Mouse (Mus musculus): Measurements from ENCODE around the gene Adad1. TPM values are rescaled to one million over a fixed set of nuclear protein-coding genes. Genes with fewer than 3 reads are reported as not detected.

The Adad1 gene
- polyA plus RNA-seq, 1 experiment from 2014 or later = 0.64 TPM

DNA sequence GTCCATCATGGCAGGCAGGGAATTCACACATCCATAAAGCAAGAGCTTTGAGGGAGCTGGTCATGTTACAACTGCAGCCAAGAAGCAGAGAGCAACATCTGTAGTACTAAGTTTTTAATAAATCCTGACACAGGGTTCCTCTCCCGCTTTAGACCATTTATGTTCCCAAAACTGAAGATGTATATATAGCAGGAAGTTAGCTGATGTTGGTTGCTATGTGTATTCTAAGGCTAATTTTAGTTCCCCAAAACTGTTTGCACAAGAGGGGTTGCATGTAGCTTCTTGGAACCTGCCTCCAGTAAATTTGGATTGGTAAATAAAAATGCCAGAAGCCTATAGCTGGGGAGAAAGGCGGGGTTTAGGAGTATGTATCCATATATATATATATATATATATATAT is 78.5 kb downstream of the Adad1 start:
- no peaks in the 10 kb centered on the region for H3K27me3 ChIP-seq (ENCODE audit: insufficient read depth, poor library complexity, severe bottlenecking)
- H3K27ac ChIP-seq = no peak overlapping the region
- peaks cover 6% of the 10 kb centered on the region; the same call in 1 of the 2 replicates for H3K4me1 ChIP-seq
- no peak overlapping the region for H3K4me3 ChIP-seq
- WGBS = 75% methylated on average over 2 of the region's 2 CpGs
- DNase-seq (ENCODE audit: low spot score) = no peak
- H3K9me3 ChIP-seq = no peaks in the 10 kb centered on the region
- no peaks in the 10 kb centered on the region for H3K36me3 ChIP-seq

DNA sequence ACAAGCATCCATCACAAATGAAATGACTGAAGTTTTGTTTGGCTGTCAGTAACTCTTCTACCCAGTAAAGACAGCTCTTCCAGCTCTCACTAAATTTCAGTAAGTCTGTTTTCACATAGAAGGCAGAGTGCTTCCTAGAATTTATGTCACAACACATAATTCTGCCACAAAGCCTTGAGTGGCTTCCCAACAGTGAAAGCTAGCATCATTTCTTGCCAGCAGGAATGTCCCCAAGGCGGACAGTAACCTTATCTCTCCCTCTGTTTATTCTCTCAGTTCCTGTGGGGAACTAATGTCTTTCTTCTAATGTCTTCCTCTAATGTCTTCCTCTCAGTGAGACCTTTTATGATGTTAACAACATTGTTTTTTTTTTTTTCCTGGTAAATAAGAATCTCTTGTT is 81.7 kb downstream of the Adad1 start:
- Histone ChIP-seq H3K4me1 (peaks cover 7% of the 10 kb centered on the region; the same call in 1 of the 2 replicates), H3K27me3 (ENCODE audit: insufficient read depth, poor library complexity, severe bottlenecking) (no peaks in the 10 kb centered on the region), H3K4me3 (no peak overlapping the region), H3K27ac (no peak overlapping the region), H3K9me3 (no peaks in the 10 kb centered on the region), H3K36me3 (no peaks in the 10 kb centered on the region)
- DNase-seq (ENCODE audit: low spot score) = no peak
- WGBS = 41% methylated on average over 1 of the region's 1 CpGs

DNA sequence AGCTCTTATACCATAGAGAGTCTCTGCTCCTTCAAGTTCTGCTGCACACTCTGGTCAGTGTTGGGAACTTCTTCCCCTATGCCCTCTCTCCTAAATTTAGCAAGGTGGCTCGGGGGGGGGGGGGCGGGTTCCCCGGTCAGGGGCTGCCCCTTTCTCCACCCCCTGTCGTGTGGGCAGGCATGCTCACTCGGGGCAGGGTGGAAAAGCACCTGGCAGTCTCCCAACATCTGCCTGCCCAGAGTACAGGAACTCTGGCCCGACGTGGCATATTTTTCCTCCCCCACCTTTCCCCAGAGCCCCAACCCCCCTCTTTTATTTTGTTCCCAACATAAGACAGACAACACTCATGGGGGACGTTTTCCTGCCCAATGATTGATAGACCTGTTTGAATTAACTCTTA is 83.1 kb downstream of the Adad1 start:
- no peaks in the 10 kb centered on the region for H3K27me3 ChIP-seq (ENCODE audit: insufficient read depth, poor library complexity, severe bottlenecking)
- no peaks in the 10 kb centered on the region for H3K36me3 ChIP-seq
- H3K27ac ChIP-seq = 0 out of 2 replicates have a peak overlapping the region, but pooled peaks have one; percentile 36
- H3K4me1 ChIP-seq = peaks cover 9% of the 10 kb centered on the region; the same call in 1 of the 2 replicates
- H3K9me3 ChIP-seq = no peaks in the 10 kb centered on the region
- no peak for DNase-seq (ENCODE audit: low spot score)
- H3K4me3 ChIP-seq = no peak overlapping the region
- 29% methylated on average over 8 of the region's 8 CpGs for WGBS

GRCm38 (mm10) chr3:37146810-37147209 is 83.5 kb downstream of the Adad1 start:
- no peak overlapping the region for H3K27ac ChIP-seq
- no peak overlapping the region for H3K4me3 ChIP-seq

GRCm38 (mm10) chr3:37152274-37152673 is 88.9 kb downstream of the Adad1 start:
- no peak overlapping the region for H3K27ac ChIP-seq
- H3K9me3 ChIP-seq = no peaks in the 10 kb centered on the region
- no peak overlapping the region for H3K4me3 ChIP-seq
- H3K27me3 ChIP-seq (ENCODE audit: insufficient read depth, poor library complexity, severe bottlenecking) = no peaks in the 10 kb centered on the region
- peaks cover 24% of the 10 kb centered on the region for H3K4me1 ChIP-seq
- no peak for DNase-seq (ENCODE audit: low spot score)
- H3K36me3 ChIP-seq = no peaks in the 10 kb centered on the region
- 87% methylated on average over 10 of the region's 10 CpGs for WGBS

More at GRCm38 (mm10) chr3:37146810-37147209, 83.5 kb downstream of the Adad1 start:
- H3K4me1 ChIP-seq = peaks cover 9% of the 10 kb centered on the region; the same call in 1 of the 2 replicates
- H3K27me3 ChIP-seq (ENCODE audit: insufficient read depth, poor library complexity, severe bottlenecking) = no peaks in the 10 kb centered on the region
- H3K9me3 ChIP-seq = no peaks in the 10 kb centered on the region
- no peaks in the 10 kb centered on the region for H3K36me3 ChIP-seq
- WGBS = 68% methylated on average over 7 of the region's 7 CpGs
- no peak for DNase-seq (ENCODE audit: low spot score)

DNA sequence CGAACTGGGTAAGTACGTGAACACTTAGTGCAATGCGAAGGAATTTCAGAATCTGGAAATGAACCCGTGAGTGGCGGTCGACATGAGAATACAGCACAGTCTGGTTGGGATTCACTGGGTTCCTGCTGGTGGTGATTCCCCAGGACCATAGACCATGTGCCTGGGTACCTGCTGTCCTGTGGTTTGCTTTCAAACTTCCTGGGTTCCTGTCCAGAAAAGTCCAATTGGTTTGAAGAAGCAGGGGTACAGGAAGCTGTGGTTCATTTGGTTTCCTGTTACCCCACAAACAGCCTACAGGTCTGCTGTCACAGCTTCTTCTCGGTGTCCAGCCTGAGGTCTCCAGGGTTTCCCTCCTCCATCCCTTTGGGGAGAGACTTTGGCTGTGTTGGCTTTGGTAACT is 89.7 kb downstream of the Adad1 start:
- H3K27me3 ChIP-seq (ENCODE audit: insufficient read depth, poor library complexity, severe bottlenecking) = no peaks in the 10 kb centered on the region
- no peak overlapping the region for H3K27ac ChIP-seq
- WGBS = 90% methylated on average over 7 of the region's 7 CpGs
- no peaks in the 10 kb centered on the region for H3K36me3 ChIP-seq
- peaks cover 24% of the 10 kb centered on the region for H3K4me1 ChIP-seq
- no peaks in the 10 kb centered on the region for H3K9me3 ChIP-seq
- no peak for DNase-seq (ENCODE audit: low spot score)
- no peak overlapping the region for H3K4me3 ChIP-seq

DNA sequence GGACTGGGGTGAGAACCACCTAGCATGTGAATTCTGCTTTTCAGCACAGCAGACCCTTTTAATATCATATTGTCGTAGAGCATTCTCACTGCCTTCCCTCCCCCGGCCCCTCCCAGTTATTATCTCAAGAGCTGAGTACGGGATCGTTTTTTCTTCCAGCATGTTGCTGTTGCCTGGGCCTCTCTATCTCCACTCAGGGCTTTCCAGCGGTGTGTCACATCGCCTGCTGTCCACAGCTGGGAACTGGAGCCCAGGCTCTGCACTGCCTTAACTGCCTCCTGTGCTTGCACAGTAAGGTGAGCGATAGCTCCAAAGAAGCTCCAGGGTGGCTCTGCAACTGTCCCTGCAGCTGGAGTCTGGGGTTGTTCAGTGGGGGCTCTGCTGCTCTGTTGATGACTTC is 91.1 kb downstream of the Adad1 start:
- DNase-seq (ENCODE audit: low spot score) = no peak
- no peaks in the 10 kb centered on the region for H3K27me3 ChIP-seq (ENCODE audit: insufficient read depth, poor library complexity, severe bottlenecking)
- peaks cover 24% of the 10 kb centered on the region for H3K4me1 ChIP-seq
- H3K27ac ChIP-seq = no peak overlapping the region
- H3K4me3 ChIP-seq = no peak overlapping the region
- no peaks in the 10 kb centered on the region for H3K36me3 ChIP-seq
- WGBS = 35% methylated on average over 7 of the region's 7 CpGs
- no peaks in the 10 kb centered on the region for H3K9me3 ChIP-seq

- Histone ChIP-seq H3K4me3 (no peak overlapping the region), H3K27ac (no peak overlapping the region), H3K27me3 (ENCODE audit: insufficient read depth, poor library complexity, severe bottlenecking) (no peaks in the 10 kb centered on the region), H3K4me1 (peaks cover 22% of the 10 kb centered on the region), H3K36me3 (no peaks in the 10 kb centered on the region), H3K9me3 (no peaks in the 10 kb centered on the region)
- WGBS = 50% methylated on average over 8 of the region's 8 CpGs
- DNase-seq (ENCODE audit: low spot score) = no peak
Measured at GRCm38 (mm10) chr3:37157082-37157481, 93.8 kb downstream of the Adad1 start.

DNA sequence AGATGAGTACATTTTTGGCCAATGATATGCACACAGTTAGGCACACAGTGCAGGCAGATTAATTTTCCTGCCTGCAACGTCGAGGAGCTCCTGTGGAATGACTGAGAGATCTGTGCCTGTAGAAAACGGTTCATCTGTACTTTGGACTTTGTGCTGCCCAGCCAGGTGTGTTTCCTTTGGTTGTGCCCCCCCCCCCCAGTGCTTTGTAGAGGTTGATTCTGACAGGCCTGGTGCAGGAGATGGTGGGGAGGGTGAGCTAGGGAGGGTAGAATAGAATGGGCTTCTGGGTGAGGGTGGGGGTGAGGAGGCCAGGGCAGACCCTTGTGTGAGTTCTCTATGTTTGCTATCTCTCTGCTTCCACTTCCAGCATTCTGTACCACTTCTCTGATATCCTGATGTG is 94.9 kb downstream of the Adad1 start:
- Histone ChIP-seq H3K4me3 (no peak overlapping the region), H3K36me3 (no peaks in the 10 kb centered on the region), H3K4me1 (peaks cover 22% of the 10 kb centered on the region), H3K9me3 (no peaks in the 10 kb centered on the region), H3K27me3 (ENCODE audit: insufficient read depth, poor library complexity, severe bottlenecking) (no peaks in the 10 kb centered on the region), H3K27ac (no peak overlapping the region)
- WGBS = 85% methylated on average over 3 of the region's 3 CpGs
- DNase-seq (ENCODE audit: low spot score) = no peak

DNA sequence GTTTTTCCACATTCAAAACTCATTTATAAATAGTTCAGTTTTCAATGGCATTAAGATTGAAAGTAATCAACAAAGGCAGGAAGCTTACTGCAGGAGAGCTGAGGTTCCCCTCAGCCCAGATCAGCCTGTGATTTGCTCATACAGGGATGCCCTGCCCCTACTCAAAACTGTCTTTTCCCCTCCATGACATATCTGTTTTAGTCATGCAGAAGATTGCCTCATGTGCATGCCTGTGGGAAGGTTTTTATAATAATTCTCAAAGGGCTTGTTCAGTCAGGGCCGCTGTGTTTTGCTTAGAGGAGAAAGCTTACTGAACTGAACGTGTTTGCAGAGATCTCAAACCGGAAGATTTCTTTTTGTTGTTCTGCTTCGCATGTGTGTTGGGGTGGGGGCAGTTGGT is 97.8 kb downstream of the Adad1 start:
- peaks cover 5% of the 10 kb centered on the region; the same call in 1 of the 2 replicates for H3K4me1 ChIP-seq
- H3K36me3 ChIP-seq = no peaks in the 10 kb centered on the region
- 87% methylated on average over 4 of the region's 4 CpGs for WGBS
- no peak for DNase-seq (ENCODE audit: low spot score)
- H3K4me3 ChIP-seq = no peak overlapping the region
- H3K9me3 ChIP-seq = no peaks in the 10 kb centered on the region
- H3K27me3 ChIP-seq (ENCODE audit: insufficient read depth, poor library complexity, severe bottlenecking) = no peaks in the 10 kb centered on the region
- no peak overlapping the region for H3K27ac ChIP-seq

GRCm38 (mm10) chr3:37169283-37169682 is 106.0 kb downstream of the Adad1 start:
- WGBS = 90% methylated on average over 2 of the region's 2 CpGs
- no peaks in the 10 kb centered on the region for H3K4me1 ChIP-seq
- H3K4me3 ChIP-seq = no peak overlapping the region
- H3K9me3 ChIP-seq = no peaks in the 10 kb centered on the region
- H3K27ac ChIP-seq = no peak overlapping the region
- H3K36me3 ChIP-seq = no peaks in the 10 kb centered on the region
- no peaks in the 10 kb centered on the region for H3K27me3 ChIP-seq (ENCODE audit: insufficient read depth, poor library complexity, severe bottlenecking)
- DNase-seq (ENCODE audit: low spot score) = no peak

Other genes starting within 250 kb of the Adad1 start
- gene 4932438A13Rik, start 200.4 kb upstream of the Adad1 start, polyA plus RNA-seq (2016; fragmentation: Nextera tagmentation; extraction: Ambion mirVana) = 32.4 and 33.6 TPM in 2 replicates
- gene Il2, start 62.4 kb downstream of the Adad1 start, polyA plus RNA-seq (2016; fragmentation: Nextera tagmentation; extraction: Ambion mirVana) = 0.17 and 0.24 TPM in 2 replicates
- not detected in 2 replicates for gene Il21, start 169.1 kb downstream of the Adad1 start, polyA plus RNA-seq (2016; fragmentation: Nextera tagmentation; extraction: Ambion mirVana)
- 5.9 and 7.7 TPM in 2 replicates for gene Bbs12, start 249.0 kb downstream of the Adad1 start, polyA plus RNA-seq (2016; fragmentation: Nextera tagmentation; extraction: Ambion mirVana)
- gene Cetn4, start 249.2 kb downstream of the Adad1 start, polyA plus RNA-seq (2016; fragmentation: Nextera tagmentation; extraction: Ambion mirVana) = 0.80 and 1.1 TPM in 2 replicates

All from heart, embryonic 10.5 days (tissue).